Mouse (Mus musculus) megakaryocyte, embryonic 14.5 days (primary cell): ENCODE data around the gene Gm49661.

Source experiments
- FLI1 ChIP-seq: IDR thresholded peaks from 2 replicates; pipeline ENCODE4 v1.6.1; 2012; ENCODE audit warnings: low read length, inconsistent platforms, mixed read lengths
- GATA1 ChIP-seq: IDR thresholded peaks from 3 replicates; pipeline ENCODE4 v1.6.1; 2012; ENCODE audit warnings: mixed read lengths, low read length, inconsistent platforms, borderline replicate concordance

- TF ChIP-seq GATA1: no peak
- peak; percentile 49; the same call in 1 of the 2 replicates for TF ChIP-seq FLI1
Measured at GRCm38 (mm10) chr8:84978248-84978940, 9.2 kb upstream of the Gm49661 start, which contains the start of gene Junb.
